Mouse (Mus musculus): ENCODE measurements around the gene Vps9d1. TPM values are rescaled to one million over a fixed set of nuclear protein-coding genes. Genes with fewer than 3 reads are reported as not detected.
"Not testable (repeated sequence)": the region's sequence is repeated elsewhere in the genome, so short reads cannot be mapped to it uniquely, and the experiment has no call there.

Gene Vps9d1
- polyA plus RNA-seq, 1 experiment from 2014 or later, result 17.3 TPM

DNA sequence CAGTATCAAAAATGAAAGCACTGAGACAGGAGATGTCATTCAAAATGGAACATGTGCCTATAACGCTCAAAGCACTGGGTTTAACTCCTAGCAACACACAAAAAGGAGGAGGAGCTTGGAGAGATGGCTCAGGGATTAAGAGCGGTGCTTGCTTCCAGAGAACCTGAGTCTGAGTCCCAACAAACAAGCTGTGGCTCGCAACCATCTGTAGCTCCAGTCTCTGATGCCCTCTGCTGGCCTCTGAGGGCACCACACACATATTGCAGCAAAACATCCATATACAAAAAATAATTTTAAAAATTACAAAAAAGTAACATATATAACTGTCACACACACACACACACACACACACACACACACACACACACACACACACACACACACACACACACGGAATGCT is 36.0 kb upstream of the Vps9d1 start:
- Histone ChIP-seq H3K4me1 (replicated peaks; ENCODE audit: insufficient read depth, low read length) (no peaks in the 10 kb centered on the region), H3K27ac (no peak overlapping the region), H3K4me2 (ENCODE audit: low read length) (no peak overlapping the region), H3K27me3 (ENCODE audit: insufficient read depth, low read length) (no peaks in the 10 kb centered on the region), H3K9me3 (replicated peaks; ENCODE audit: low read length) (no peaks in the 10 kb centered on the region), H3K9ac (ENCODE audit: low read depth, low read length) (no peak overlapping the region), H3K4me3 (replicated peaks; ENCODE audit: low read depth, low read length) (no peak overlapping the region), H3K36me3 (ENCODE audit: insufficient read depth, low read length) (peaks cover 7% of the 10 kb centered on the region; the same call in 1 of the 2 replicates)
- WGBS, result 94% methylated on average over 4 of the region's 4 CpGs
- TF ChIP-seq CTCF (IDR thresholded peaks at IDR 0.05; ENCODE audit: low read depth), result peak; percentile 65
- ATAC-seq (replicated peaks; ENCODE audit: low FRiP score, low read depth), result no peak
- DNase-seq (ENCODE audit: low spot score), result peak; percentile 37

DNA sequence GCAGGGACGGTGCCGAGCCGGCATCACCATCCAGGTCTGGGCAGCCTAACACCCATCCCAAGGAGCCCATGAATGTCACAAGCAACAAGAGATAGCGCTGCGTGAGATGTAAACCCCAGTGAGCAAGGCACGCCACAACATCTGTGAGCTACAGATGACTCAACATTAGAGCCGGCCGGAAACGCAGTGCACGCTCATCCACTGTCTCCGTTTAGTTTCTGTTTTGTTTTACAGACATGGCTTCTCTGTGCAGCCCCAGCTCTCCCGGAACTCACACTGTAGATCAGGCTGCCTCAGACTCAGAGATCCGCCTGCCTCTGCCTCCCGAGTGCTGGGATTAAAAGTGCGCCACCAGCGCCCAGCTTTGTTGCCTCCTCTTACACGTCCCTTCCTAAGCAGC is 33.2 kb upstream of the Vps9d1 start:
- 97% methylated on average over 17 of the region's 17 CpGs for WGBS
- peaks cover 7% of the 10 kb centered on the region; the same call in 1 of the 2 replicates for H3K36me3 ChIP-seq (ENCODE audit: insufficient read depth, low read length)

DNA sequence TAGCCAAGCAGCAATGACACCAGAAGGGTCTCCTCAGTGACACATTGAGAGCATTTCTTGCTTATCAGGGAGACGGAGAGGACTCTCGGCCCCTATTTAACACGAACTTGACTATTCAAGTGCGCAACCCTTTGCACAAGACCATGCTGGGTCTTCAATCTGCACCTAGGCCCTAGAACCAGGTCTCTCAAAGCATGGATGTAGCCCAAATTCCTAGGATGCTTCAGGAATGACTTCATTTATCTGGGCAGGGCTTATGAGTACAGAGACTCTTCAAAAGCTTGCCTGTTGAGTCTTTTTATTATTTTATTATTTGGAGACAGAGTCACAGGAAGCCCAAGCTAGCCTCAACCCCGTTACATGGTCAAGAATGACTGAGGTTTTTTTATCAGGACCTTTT is 30.3 kb upstream of the Vps9d1 start:
- no peak for TF ChIP-seq CTCF (IDR thresholded peaks at IDR 0.05; ENCODE audit: low read depth)

More for the DNA sequence above, 33.2 kb upstream of the Vps9d1 start:
- DNase-seq (ENCODE audit: low spot score) (no peak), ATAC-seq (replicated peaks; ENCODE audit: low FRiP score, low read depth) (no peak)
- Histone ChIP-seq H3K27ac (no peak overlapping the region), H3K4me1 (replicated peaks; ENCODE audit: insufficient read depth, low read length) (no peaks in the 10 kb centered on the region), H3K4me3 (replicated peaks; ENCODE audit: low read depth, low read length) (no peak overlapping the region), H3K9ac (ENCODE audit: low read depth, low read length) (no peak overlapping the region), H3K4me2 (ENCODE audit: low read length) (no peak overlapping the region), H3K9me3 (replicated peaks; ENCODE audit: low read length) (no peaks in the 10 kb centered on the region), H3K27me3 (ENCODE audit: insufficient read depth, low read length) (no peaks in the 10 kb centered on the region)
- TF ChIP-seq CTCF (IDR thresholded peaks at IDR 0.05; ENCODE audit: low read depth), result no peak

DNA sequence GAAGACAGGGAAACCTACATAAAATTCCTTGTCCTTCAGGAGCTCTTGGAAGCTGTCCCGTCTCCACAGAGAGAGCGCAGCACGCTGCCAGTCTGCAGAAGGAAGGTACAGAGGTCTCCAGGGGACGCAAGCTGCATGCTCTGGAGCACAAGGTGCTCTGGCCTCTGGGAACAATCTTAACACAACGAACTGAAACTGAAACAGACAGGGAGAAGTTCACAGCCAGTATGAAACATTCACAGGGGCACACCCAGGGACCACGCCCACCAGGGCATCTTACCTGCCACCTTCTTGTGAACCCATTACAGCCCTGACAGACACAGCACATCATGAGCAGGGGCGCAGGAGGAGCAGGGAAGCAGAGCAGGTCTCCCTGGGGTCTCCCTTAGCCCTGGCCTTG is 29.8 kb upstream of the Vps9d1 start:
- 89% methylated on average over 7 of the region's 7 CpGs for WGBS
- ATAC-seq (replicated peaks; ENCODE audit: low FRiP score, low read depth), result no peak
- no peak overlapping the region for H3K4me3 ChIP-seq (replicated peaks; ENCODE audit: low read depth, low read length)
- H3K36me3 ChIP-seq (ENCODE audit: insufficient read depth, low read length), result peaks cover 13% of the 10 kb centered on the region; the same call in 1 of the 2 replicates
- TF ChIP-seq CTCF (IDR thresholded peaks at IDR 0.05; ENCODE audit: low read depth), result no peak
- H3K4me2 ChIP-seq (ENCODE audit: low read length), result no peak overlapping the region
- H3K9me3 ChIP-seq (replicated peaks; ENCODE audit: low read length), result no peaks in the 10 kb centered on the region
- H3K27ac ChIP-seq, result no peak overlapping the region
- H3K4me1 ChIP-seq (replicated peaks; ENCODE audit: insufficient read depth, low read length), result no peaks in the 10 kb centered on the region
- H3K27me3 ChIP-seq (ENCODE audit: insufficient read depth, low read length), result no peaks in the 10 kb centered on the region
- no peak overlapping the region for H3K9ac ChIP-seq (ENCODE audit: low read depth, low read length)
- DNase-seq (ENCODE audit: low spot score), result no peak

More for the DNA sequence above, 30.3 kb upstream of the Vps9d1 start:
- Histone ChIP-seq H3K4me1 (replicated peaks; ENCODE audit: insufficient read depth, low read length) (no peaks in the 10 kb centered on the region), H3K4me2 (ENCODE audit: low read length) (no peak overlapping the region), H3K9me3 (replicated peaks; ENCODE audit: low read length) (no peaks in the 10 kb centered on the region), H3K27me3 (ENCODE audit: insufficient read depth, low read length) (no peaks in the 10 kb centered on the region), H3K4me3 (replicated peaks; ENCODE audit: low read depth, low read length) (no peak overlapping the region), H3K9ac (ENCODE audit: low read depth, low read length) (no peak overlapping the region), H3K27ac (no peak overlapping the region), H3K36me3 (ENCODE audit: insufficient read depth, low read length) (peaks cover 13% of the 10 kb centered on the region; the same call in 1 of the 2 replicates)
- WGBS, result 86% methylated on average over 5 of the region's 5 CpGs
- ATAC-seq (replicated peaks; ENCODE audit: low FRiP score, low read depth) (no peak), DNase-seq (ENCODE audit: low spot score) (no peak)

DNA sequence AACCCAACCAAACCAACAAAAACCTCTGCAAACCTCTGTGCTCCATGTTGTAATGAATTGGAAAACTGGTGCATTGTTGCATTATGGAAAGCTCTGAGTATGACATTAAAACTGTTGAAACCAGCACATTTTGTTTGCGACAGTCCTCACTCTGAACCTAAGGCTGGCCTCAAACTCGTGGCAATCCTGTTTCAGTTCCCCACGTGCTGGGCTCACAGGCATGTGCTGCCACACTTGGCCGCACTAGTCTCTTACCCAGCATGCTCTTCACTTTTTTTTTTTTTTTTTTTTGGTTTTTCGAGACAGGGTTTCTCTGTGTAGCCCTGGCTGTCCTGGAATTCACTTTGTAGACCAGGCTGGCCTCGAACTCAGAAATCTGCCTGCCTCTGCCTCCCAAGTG is 28.8 kb upstream of the Vps9d1 start:
- H3K27ac ChIP-seq; DNase-seq (ENCODE audit: low spot score); H3K4me1 ChIP-seq (replicated peaks; ENCODE audit: insufficient read depth, low read length); H3K4me2 ChIP-seq (ENCODE audit: low read length); H3K27me3 ChIP-seq (ENCODE audit: insufficient read depth, low read length); H3K36me3 ChIP-seq (ENCODE audit: insufficient read depth, low read length); H3K9me3 ChIP-seq (replicated peaks; ENCODE audit: low read length); ATAC-seq (replicated peaks; ENCODE audit: low FRiP score, low read depth); H3K4me3 ChIP-seq (replicated peaks; ENCODE audit: low read depth, low read length); H3K9ac ChIP-seq (ENCODE audit: low read depth, low read length): not testable (repeated sequence)
- WGBS, result 91% methylated on average over 5 of the region's 6 CpGs

DNA sequence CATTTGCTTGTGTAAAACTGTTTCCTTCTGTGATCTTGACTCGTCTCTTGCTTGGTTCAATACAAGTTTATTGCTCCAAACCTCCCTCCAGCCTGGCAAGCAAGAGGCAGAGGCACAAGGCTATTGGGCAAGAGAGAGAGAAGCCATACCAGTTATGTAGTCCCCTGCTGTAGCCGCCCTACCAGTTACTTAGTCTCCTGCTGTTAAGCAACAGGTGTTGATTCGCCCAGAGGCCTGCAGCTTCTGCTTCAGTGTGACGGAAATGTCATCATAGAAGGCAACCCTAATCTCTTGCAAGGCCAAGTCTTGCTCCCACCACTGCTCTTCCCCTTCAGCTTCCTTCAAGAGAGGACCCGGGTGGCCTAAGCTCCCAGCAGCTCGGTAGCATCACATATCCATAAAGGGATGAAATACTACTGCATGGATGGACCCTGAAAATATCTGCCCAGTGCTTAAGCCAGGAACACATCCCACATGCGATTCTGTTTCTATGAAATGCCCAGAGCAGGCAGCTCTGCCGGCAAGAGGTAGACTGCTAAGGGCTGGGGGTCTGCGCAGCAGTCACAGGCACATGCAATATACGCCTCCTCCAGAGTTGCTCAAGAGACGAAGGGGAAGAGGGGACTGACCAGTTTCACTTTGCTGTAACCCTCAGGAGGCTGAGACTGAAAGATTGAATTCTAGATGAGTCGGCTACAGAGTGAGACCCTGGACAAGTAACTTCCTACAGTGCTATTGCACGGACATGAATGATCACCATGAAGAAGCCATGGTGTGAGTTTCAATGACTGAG is 26.4 kb upstream of the Vps9d1 start:
- no peak for DNase-seq (ENCODE audit: low spot score)
- Histone ChIP-seq H3K4me1 (replicated peaks; ENCODE audit: insufficient read depth, low read length) (no peaks in the 10 kb centered on the region), H3K9ac (ENCODE audit: low read depth, low read length) (no peak overlapping the region), H3K27me3 (ENCODE audit: insufficient read depth, low read length) (no peaks in the 10 kb centered on the region), H3K36me3 (ENCODE audit: insufficient read depth, low read length) (0 out of 2 replicates have a peak, but pooled peaks cover 6% of the 10 kb centered on the region), H3K9me3 (replicated peaks; ENCODE audit: low read length) (no peaks in the 10 kb centered on the region), H3K4me3 (replicated peaks; ENCODE audit: low read depth, low read length) (no peak overlapping the region), H3K4me2 (ENCODE audit: low read length) (no peak overlapping the region), H3K27ac (no peak overlapping the region)
- no peak for TF ChIP-seq CTCF (IDR thresholded peaks at IDR 0.05; ENCODE audit: low read depth)
- WGBS, result 85% methylated on average over 13 of the region's 13 CpGs
- no peak for ATAC-seq (replicated peaks; ENCODE audit: low FRiP score, low read depth)
